Mouse (Mus musculus) left cerebral cortex, adult 9 months (tissue): ENCODE data around the gene Gm17571.
A peak's percentile ranks its signal among the peaks of the same experiment; 100 is the strongest.

ENCODE experiments used
- DNase-seq, 2 experiments: peaks; one replicate each; pipeline ENCODE4 v3.0.0; 2022; ENCODE audit warnings: low spot score in 2 of 2

Gene Gm17571

GRCm38 (mm10) chr9:13455231-13455630 is 8.7 kb upstream of the Gm17571 start:
- DNase-seq, result no peak

DNA sequence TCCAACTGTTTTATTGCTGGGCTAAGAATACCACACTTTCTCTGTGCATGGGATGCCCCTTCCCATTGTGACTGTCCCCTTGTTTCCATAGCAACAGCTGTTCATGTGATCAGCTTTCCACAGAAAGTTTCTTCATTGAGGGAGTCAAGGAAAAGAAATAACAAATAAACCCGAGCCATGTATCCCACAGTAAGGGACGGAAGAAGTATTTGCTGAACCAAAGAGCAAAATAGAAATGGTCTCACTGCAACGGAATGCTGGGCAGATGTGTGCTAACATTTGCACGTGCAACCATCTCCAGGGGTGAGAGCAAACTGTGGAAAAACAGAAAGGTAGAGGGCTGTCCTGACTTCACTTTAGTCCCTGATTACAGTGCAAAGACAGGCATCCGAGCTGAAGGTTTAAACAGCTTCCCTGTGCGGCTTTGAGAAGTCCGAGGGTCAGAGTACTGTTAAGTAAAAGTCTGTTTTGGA is 8.1 kb upstream of the Gm17571 start:
- no peak for DNase-seq

DNA sequence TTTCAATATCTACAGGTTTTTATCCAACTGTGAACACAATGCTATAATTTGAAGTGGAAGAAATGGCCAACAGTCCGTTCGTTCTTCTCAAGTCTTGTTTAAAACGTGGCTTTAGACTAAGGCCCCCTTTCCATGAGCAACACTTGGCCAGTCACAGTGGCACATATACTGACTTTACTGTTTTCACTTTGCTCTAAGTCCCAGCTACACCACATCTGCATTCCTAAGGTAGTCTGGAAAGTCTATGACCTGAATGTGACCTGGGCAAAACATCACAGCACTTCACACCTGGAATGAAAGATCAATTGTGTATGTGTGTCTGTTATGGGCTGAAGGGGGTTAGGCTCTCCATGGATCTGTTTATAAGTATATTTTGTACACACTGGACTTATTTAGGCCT is 2.2 kb upstream of the Gm17571 start:
- DNase-seq, result no peak

DNA sequence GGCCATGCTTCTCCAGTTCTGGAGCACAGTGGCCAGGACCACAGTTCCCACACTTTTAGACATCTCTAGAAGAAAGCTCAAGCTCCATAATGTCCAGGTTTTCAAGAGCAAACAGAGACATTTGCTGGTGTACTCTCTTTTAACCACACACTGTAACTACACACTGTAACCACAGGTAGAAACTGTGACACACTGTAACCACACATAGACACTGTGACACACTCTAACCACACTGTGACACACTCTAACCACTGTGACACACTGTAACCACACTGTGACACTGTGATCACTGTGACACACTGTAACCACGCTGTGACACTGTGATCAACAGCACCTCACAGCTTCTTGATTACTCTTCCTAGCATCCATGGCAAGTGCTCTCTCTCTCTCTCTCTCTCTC is 317 bp downstream of the Gm17571 start:
- DNase-seq, result no peak

DNA sequence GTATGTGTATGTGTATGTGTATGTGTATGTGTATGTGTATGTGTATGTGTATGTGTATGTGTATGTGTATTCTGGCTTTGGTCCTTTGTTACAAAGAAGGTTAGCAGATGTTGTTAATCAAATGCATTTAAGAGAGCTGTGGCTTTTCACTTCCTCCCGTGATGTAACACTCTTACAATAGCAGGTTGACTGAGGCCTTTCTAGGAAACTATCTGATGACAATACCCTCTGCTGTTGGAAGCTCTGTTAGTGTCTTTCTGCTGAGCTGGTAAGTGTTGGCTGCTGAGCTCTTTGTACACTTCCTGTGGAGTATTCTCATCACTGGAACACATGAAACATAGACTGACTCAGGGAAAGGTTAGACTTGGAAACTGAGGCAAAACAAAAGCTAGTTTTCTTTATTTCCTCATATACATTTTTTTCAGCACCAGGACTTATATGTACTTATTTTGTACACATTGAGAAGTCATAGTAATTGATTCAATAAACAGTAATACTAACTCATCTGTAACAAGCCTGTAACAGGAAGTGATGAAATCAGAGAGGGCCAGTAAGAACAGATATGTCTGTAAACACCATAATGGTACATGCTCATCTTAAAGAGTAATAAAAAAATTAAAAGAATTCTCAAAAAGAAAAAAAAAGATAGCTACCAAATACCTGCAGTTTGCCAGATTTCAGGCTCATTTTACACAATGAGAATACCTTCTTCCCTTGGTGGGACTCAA is 2.9 kb downstream of the Gm17571 start:
- DNase-seq, result no peak

- DNase-seq, result no peak
Observed at GRCm38 (mm10) chr9:13442012-13442735, 4.4 kb downstream of the Gm17571 start.

DNA sequence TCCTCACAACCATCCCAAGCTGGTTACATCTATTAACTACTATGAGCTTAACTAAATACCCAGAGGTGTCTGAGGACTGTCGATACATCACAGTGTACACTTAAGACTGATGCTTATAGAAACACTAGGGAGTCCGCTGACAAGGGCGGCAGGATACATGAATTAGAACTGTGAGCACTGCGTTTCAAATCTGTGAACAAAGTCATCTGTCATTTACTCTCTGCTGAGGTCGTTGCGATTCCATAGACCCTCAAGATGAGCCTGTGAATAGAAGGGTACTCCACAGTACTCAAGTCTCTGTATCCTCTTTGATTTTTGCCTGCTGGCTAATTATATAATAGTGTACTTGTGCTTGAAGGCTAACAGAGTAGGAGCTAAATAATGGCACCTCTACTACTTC is 5.6 kb downstream of the Gm17571 start:
- DNase-seq, result no peak

DNA sequence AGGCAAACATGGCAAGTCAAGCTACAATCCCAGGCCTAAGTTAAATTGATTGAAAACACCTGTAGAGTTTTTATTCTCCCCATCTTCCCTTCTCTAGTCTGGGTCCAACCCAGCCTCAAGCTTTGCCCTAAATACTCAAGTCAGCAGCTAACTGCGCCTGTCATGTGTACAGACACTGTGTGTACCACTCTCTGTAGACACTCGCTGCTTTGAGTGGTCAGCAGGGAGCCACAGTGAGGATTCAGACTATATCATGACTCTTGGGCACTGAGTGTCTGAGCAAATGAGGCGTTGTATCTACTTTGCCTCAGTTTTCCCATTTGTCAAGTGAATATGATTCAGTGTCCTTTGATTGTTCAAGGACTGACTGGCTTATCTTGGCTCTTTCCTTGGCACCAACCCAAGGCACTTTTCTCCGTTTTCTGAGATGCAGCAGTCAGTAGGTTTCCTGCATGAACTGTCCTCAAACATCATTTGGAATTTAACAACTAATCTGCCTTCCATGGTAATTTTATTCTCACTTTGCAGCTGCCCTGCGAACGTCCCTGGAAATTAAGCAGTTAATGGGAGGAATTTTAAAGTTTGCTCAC is 13.0 kb downstream of the Gm17571 start:
- DNase-seq, result no peak

- no peak for DNase-seq
Observed at GRCm38 (mm10) chr9:13431646-13432045, 14.9 kb downstream of the Gm17571 start.

DNA sequence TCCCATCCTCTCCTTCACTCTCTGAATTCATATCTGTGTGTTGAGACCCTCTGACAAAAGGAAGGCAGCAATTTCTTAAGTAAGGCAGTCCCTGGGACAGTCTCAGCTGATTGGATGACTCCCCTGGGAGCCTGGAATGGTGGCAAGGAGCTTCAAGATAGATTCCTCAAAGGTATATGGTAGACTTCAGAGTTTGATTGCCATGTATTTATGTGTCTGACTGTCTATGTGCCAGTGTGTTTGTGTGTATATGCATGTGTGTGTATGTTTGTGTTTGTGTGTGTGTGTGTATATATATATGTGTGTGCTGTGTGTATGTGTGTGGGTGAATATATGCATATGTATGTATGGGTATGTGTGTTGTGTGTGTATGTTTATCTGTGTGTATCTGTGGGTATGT is 15.8 kb downstream of the Gm17571 start:
- DNase-seq, result no peak

- DNase-seq, result no peak
Observed at GRCm38 (mm10) chr9:13430302-13430701, 16.3 kb downstream of the Gm17571 start.

DNA sequence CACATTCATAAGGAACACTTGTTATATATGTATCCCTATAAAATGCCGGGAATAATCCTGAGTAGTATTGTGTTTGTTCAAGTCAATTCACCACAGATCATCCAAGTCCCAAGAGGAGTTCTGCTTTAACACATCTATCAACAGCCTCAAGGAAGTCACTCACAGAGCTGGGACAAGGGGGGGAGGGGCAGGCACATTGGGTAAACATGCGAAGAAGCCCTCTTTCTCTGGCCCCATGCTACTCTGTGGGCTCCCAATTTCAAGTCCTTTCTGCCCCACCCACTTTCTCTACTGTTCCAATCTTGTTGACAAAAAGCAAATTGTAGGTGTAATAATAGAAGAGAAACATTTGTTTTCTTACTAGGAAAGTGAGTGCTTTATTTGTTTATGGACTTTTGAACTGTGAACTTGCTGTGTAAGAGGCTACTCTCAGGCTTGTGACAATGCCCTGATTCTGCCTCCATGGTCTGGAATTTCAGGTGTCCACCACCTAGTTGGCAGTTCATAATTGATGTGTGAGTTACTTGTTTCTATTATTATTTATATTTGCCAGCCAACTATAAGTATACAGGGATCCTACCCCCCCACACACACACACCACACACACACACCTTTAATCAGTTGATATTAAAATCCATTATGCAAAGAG is 17.0 kb downstream of the Gm17571 start:
- DNase-seq, result no peak

DNA sequence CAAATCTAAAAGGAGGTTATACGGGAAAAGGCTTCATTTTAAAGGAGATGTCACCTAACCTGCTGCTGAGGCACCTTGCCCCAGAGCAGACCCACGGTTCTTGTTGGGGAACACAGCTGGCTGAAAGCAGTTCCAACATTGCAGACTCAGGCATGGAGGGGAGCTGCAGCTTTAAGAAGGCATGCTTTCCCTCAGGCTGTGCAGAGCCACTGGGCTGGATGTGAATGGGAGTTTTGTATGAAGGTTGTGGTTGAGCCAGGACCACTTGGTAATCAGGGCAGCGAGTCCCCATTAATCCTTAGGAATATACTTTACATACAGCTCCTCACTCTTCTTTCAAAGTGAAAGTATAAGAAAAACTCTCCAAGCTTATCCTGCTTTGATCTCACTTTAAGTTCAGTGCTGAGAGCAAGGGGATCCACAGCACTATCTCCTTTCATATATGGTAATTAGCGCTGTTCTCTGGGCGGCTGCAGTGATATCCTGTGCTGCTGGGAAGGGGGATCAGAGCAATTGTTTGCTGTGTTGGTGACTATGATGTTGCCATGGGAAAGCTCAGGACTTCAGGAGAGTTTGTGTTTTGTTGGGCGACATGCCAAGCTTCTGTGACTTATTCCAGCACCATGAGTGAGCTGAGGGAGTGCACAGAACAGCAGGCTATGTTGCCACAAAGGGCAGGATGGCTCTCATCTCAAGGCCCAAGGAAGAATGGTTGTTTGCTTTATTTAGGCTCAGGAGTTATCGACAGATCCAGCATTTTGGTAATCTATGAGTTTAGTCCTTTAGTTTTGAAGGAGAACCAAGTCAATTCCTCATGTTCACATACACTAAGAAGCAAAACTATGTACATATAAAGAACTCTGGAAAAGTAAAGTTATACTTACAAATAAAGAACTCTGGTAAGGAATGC is 21.3 kb downstream of the Gm17571 start:
- DNase-seq, result peak; percentile 23 to 52

DNA sequence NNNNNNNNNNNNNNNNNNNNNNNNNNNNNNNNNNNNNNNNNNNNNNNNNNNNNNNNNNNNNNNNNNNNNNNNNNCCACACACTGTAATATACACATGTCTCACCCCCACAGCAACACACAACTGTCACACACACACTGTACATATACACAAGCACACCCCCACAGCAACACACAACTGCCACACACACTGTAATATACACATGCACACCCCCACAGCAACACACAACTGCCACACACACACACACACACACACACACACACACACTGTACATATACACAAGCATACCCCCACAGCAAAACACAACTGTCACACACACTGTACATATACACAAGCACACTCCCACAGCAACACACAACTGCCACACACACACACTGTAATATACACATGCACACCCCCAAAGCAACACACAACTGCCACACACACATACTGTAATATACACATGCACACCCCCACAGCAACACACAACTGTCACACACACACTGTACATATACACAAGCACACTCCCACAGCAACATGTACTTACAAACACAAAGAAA is 32.3 kb downstream of the Gm17571 start:
- DNase-seq, result no peak
